Mouse (Mus musculus) midbrain, embryonic 16.5 days (tissue): ENCODE measurements at regions not wholly inside any gene's neighbourhood (a gene's known extent, or its start where the extent isn't known, plus 50 kb on each side); places are given as distances from the start of the nearest gene placed in this dataset.
"Not testable (repeated sequence)": the region's sequence is repeated elsewhere in the genome, so short reads cannot be mapped to it uniquely, and the experiment has no call there.

Experiments used
- ATAC-seq: fragments of 200-750 bp; cut with Nextera tagmentation; 2 replicates; pipeline ENCODE4 v1.8.0; 2017; ENCODE audit warnings: moderate TSS enrichment
- H3K27ac ChIP-seq: fragments of 300-500 bp; sonication (generic); 2 replicates; pipeline ENCODE4 v1.5.1; 2014; ENCODE audit warnings: mild to moderate bottlenecking, low read length, mixed read lengths
- H3K27me3 ChIP-seq: fragments of 300-500 bp; sonication (generic); 2 replicates; pipeline ENCODE4 v1.6.1; 2014; ENCODE audit warnings: low read depth, low read length, mixed read lengths; ENCODE audit not compliant: control insufficient read depth, insufficient read depth
- H3K36me3 ChIP-seq: fragments of 300-500 bp; sonication (generic); 2 replicates; pipeline ENCODE4 v1.6.1; 2014; ENCODE audit warnings: mild to moderate bottlenecking, low read length, moderate library complexity, mixed read lengths; ENCODE audit not compliant: control insufficient read depth, insufficient read depth
- H3K4me1 ChIP-seq: fragments of 300-500 bp; sonication (generic); 2 replicates; pipeline ENCODE4 v1.6.1; 2014; ENCODE audit warnings: mild to moderate bottlenecking, low read length, mixed read lengths; ENCODE audit not compliant: control insufficient read depth, insufficient read depth
- H3K4me2 ChIP-seq: fragments of 300-500 bp; sonication (generic); 2 replicates; pipeline ENCODE4 v1.6.1; 2014; ENCODE audit warnings: mild to moderate bottlenecking, low read length, mixed read lengths
- H3K4me3 ChIP-seq: fragments of 300-500 bp; sonication (generic); 2 replicates; pipeline ENCODE4 v1.5.1; 2014; ENCODE audit warnings: low read depth, mild to moderate bottlenecking, low read length, moderate library complexity, mixed read lengths
- H3K9ac ChIP-seq: fragments of 300-500 bp; sonication (generic); 2 replicates; pipeline ENCODE4 v1.6.1; 2014; ENCODE audit warnings: low read depth, low read length, mixed read lengths
- H3K9me3 ChIP-seq: fragments of 300-500 bp; sonication (generic); replicated peaks from 2 replicates; pipeline ENCODE4 v1.6.1; 2014; ENCODE audit warnings: mild to moderate bottlenecking, low read length, mixed read lengths; ENCODE audit not compliant: control insufficient read depth, poor library complexity, severe bottlenecking
- WGBS: fragments of 180-500 bp; shearing (Covaris S2); extraction: QIAGEN DNeasy Blood & Tissue Kit; methylation state at CpG from one replicate; pipeline ENCODE4 v1.1.7; 2014; 5-methylcytosine and 5-hydroxymethylcytosine counted together

DNA sequence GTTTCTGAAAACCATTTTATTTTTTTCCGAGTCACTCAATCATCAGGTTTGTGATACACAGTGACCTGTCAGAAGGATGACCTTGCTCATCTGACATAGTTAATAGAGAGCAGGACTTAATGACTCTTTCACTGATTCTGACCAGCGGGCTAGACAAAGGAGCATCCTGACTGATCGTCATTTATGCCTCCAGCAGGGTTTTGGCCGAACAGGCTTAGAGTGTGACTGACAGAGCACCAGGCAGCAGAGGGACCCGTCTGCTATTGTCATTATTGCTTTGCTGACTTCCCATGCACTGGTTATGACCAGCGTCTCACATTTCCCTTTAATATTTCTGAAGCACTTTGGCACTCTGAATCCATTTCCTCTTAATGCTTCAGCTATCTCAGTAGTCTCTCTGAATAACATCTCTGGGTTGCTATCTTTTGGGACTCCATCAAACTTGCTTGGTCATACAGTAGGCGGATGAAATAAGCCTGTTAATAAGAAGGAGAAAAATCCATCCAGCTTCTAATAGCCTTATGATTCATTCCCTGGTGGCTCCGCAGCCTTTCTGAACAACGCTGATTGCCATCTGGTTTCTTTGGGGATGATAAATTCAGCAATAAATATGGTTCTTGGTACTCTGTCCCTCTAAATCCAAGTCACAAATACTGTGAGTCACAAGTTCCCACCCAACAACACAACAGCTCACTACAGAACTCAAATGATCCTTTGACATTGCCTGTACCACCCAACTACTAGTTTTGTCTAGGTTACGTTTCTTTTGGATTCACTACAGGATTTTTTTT, 820.8 kb upstream of the Sox9 start:
- Histone ChIP-seq H3K4me3 (no peak overlapping the region), H3K4me1 (peaks cover 2% of the 10 kb centered on the region; the same call in 1 of the 2 replicates), H3K27me3 (no peaks in the 10 kb centered on the region), H3K27ac (no peak overlapping the region), H3K9ac (no peak overlapping the region), H3K9me3 (no peaks in the 10 kb centered on the region), H3K4me2 (no peak overlapping the region), H3K36me3 (no peaks in the 10 kb centered on the region)
- WGBS = 49% methylated on average over 10 of the region's 10 CpGs
- no peak for ATAC-seq

DNA sequence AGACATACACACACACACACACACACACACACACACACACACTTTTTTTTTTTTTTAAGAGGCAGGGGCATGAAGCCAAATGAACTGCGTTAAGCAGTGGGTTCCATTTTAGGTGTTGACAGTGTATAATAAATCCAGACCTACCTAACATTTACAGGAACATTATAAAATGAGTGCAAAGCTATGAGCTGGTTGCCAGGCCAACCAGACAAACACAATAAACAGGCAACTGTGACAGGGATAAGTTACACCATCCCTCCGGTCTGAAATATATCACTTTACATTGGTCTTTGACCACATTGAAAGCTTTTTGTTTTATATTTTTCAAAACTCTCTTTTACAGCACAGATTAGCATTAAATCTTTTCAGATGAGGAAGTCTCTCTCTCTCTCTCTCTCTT, 820.2 kb upstream of the Sox9 start:
- Histone ChIP-seq H3K27ac (no peak overlapping the region), H3K27me3 (no peaks in the 10 kb centered on the region), H3K36me3 (no peaks in the 10 kb centered on the region), H3K4me3 (no peak overlapping the region), H3K9me3 (no peaks in the 10 kb centered on the region), H3K4me1 (peaks cover 2% of the 10 kb centered on the region; the same call in 1 of the 2 replicates), H3K4me2 (no peak overlapping the region), H3K9ac (no peak overlapping the region)
- 62% methylated on average over 2 of the region's 2 CpGs for WGBS
- ATAC-seq = no peak

DNA sequence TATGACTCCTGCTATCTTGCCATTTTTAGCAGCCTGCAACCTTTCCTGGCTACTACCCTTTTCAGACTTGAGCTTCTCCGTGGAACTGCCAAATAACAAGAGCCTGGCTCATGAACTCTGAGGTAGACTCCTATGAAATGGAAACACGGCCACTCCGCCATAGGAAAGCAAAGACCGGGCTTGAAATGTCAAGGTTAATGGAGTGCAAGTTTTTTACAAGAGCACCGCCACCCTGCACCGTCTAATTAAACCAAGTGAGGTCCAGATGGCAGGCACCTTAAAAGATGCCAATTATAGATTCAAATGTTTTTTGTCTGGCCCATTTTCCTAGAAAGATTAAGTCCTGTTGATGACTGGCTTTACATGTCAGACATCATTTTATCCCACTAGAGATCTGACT, 818.0 kb upstream of the Sox9 start:
- 70% methylated on average over 6 of the region's 6 CpGs for WGBS
- no peak for ATAC-seq
- no peak overlapping the region for H3K4me2 ChIP-seq

DNA sequence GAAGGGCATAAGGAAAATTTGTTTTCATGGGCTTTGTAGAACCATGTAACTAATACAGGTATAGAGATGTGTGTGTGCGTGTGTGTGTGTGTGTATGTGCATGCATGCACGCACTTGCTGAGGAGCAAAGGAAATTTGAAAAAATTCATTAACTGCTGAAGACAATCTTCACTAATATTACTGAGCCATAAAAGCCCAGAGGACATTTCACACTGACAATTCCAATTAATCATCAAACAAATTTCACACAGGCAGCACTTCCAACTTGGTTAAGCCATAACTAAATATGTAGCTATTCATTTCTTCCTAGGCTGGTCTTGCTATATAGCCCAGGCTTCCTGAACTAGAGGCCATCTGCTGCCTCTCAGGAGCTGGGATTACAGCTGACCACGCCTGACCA, 815.6 kb upstream of the Sox9 start:
- Histone ChIP-seq H3K36me3 (no peaks in the 10 kb centered on the region), H3K4me3 (no peak overlapping the region), H3K27me3 (no peaks in the 10 kb centered on the region), H3K4me1 (no peaks in the 10 kb centered on the region; the same call in 1 of the 2 replicates), H3K9ac (no peak overlapping the region), H3K9me3 (no peaks in the 10 kb centered on the region), H3K27ac (no peak overlapping the region), H3K4me2 (no peak overlapping the region)
- WGBS = 85% methylated on average over 3 of the region's 3 CpGs
- ATAC-seq = no peak

More for the DNA sequence above, 818.0 kb upstream of the Sox9 start:
- H3K4me3 ChIP-seq = no peak overlapping the region
- H3K27ac ChIP-seq = no peak overlapping the region
- no peaks in the 10 kb centered on the region for H3K27me3 ChIP-seq
- no peaks in the 10 kb centered on the region for H3K36me3 ChIP-seq
- H3K9me3 ChIP-seq = no peaks in the 10 kb centered on the region
- H3K9ac ChIP-seq = no peak overlapping the region
- peaks cover 2% of the 10 kb centered on the region; the same call in 1 of the 2 replicates for H3K4me1 ChIP-seq

DNA sequence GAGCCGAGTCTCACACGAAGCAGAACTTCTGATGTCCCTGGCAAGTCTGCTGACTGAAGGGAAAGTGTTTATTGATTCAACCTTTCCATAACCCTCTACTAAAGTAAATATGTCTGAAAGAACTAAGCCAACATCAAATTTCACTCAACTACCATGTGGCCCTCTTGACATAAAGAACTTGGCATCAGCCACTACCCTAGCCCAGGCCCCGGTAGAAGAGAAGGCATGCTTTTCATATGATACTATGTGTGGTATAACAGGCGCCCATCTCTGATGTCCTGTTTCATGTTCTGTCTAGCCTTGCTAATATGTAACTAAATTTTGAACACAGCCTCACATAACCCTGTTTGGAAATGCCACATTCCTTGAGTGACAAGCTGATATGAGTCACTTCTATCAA, 811.0 kb upstream of the Sox9 start:
- Histone ChIP-seq H3K4me1 (no peaks in the 10 kb centered on the region), H3K9me3 (no peaks in the 10 kb centered on the region), H3K4me2 (no peak overlapping the region), H3K4me3 (no peak overlapping the region), H3K36me3 (no peaks in the 10 kb centered on the region), H3K27me3 (no peaks in the 10 kb centered on the region), H3K27ac (no peak overlapping the region), H3K9ac (no peak overlapping the region)
- ATAC-seq = no peak
- 84% methylated on average over 4 of the region's 4 CpGs for WGBS

DNA sequence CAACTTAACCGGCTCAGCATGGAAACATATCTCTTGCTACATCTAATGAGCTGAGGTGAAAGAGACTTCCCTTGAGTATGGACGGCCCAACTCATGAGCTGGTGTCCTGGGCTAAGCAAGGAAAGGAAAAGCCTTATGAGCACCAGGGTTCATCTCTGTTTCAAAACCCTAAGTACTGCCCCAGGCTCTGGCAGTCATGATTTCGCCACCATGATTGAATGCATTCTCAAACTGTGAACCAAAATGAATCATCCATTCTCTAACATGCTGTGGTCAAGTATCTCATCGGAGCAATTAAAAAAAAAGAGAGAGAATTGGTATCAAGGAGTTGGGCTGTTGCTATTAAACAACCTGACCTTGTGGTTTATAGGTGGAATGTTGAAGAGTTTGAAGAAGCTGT, 803.4 kb upstream of the Sox9 start:
- Histone ChIP-seq H3K27me3 (no peaks in the 10 kb centered on the region), H3K4me1 (no peaks in the 10 kb centered on the region), H3K36me3 (no peaks in the 10 kb centered on the region), H3K9me3 (no peaks in the 10 kb centered on the region), H3K4me3 (no peak overlapping the region), H3K27ac (no peak overlapping the region), H3K9ac (no peak overlapping the region), H3K4me2 (no peak overlapping the region)
- WGBS = 95% methylated on average over 4 of the region's 4 CpGs
- no peak for ATAC-seq

DNA sequence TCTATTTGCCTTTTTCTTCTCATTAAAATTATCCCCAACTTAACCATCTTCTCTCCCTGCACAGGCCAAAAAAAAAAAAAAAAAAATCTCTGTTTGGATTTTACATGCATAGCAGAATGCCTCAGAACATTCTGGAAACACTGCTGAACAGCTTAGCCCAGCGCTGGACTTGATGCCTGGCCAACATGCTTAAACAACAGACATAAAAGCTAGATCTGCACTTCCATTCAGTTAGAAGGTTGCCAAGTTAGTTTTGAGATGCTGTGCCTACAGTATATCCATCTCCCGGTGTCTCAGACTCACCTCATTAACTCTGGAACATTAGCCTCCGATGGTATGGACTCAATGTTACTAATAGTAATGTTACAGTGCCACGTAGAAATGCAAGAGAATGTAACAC, 785.6 kb upstream of the Sox9 start:
- Histone ChIP-seq H3K9me3 (no peaks in the 10 kb centered on the region), H3K4me1 (no peaks in the 10 kb centered on the region), H3K4me2 (no peak overlapping the region), H3K27ac (no peak overlapping the region), H3K4me3 (no peak overlapping the region), H3K27me3 (no peaks in the 10 kb centered on the region), H3K9ac (no peak overlapping the region), H3K36me3 (no peaks in the 10 kb centered on the region)
- no peak for ATAC-seq
- WGBS = 88% methylated on average over 4 of the region's 4 CpGs

DNA sequence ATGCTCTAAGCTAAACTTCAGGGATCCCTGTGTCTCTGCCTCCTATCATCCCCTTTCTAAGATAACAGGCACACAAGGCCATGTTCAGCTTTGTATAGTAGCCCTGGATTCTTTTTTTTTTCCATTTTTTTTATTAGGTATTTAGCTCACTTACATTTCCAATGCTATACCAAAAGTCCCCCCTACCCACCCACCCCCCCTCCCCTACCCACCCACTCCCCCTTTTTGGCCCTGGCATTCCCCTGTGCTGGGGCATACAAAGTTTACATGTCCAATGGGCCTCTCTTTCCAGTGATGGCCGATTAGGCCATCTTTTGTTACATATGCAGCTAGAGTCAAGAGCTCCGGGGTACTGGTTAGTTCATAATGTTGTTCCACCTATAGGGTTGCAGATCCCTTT, 771.2 kb upstream of the Sox9 start:
- H3K27ac ChIP-seq, H3K4me2 ChIP-seq, H3K9ac ChIP-seq, H3K27me3 ChIP-seq, H3K9me3 ChIP-seq, H3K4me1 ChIP-seq, H3K4me3 ChIP-seq, H3K36me3 ChIP-seq: not testable (repeated sequence)
- whole genome bisulfite sequencing = no CpG with 5 or more reads among the region's 2 CpGs
- ATAC-seq = peak; percentile 72; the same call in 1 of the 2 replicates

DNA sequence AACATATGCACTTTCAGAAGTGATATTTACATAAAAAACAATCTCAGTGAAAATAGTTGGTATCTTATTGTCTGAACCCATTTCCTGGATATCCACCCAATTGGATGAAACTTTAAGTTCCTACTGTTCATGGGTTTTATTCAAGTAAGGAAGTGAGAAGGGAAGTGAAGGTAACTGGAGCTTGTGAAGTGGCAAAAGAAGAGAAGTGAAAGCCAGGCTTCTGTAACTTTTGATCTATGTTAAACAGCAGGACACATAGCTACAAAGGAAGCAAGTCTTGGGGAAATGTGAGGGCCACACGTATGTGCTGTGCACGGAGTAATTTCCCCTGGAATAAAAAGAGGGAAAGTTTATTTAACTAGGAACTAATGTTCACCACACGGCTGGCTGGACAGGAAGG, 764.1 kb upstream of the Sox9 start:
- no peak for ATAC-seq
- 90% methylated on average over 3 of the region's 3 CpGs for WGBS
- Histone ChIP-seq H3K4me2 (no peak overlapping the region), H3K9ac (no peak overlapping the region), H3K27ac (no peak overlapping the region), H3K4me1 (no peaks in the 10 kb centered on the region), H3K36me3 (no peaks in the 10 kb centered on the region), H3K9me3 (no peaks in the 10 kb centered on the region), H3K4me3 (no peak overlapping the region), H3K27me3 (no peaks in the 10 kb centered on the region)
